In the genomic region with DNA sequence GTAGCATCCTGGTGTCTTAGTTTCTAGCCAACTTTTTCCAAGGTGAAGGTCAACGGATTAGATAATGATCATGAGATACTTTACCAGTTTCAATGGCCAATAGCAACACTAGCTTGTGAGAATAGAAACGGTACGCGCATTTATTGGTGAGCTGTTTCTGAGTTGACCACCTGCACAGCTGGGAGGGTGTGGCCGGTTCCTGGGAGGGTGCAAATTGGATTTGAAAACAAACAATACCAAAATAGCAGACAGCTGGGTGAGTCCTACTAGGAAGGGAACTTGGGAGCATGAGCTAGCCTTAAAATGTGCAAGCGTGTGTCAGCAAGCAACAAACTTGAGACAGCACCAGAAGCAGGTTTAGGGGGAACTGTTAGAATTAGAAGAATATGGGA, we compare ENCODE assay signal across 19 mouse cellular contexts.
"Had no signal": no experiment of that assay in that cellular context is flagged by ENCODE, and none has a peak within 500 bp of the region (broad histone marks: within the 10 kb centered on the region; RNA-seq: fewer than 3 reads in every experiment).

No protein-coding gene starts in this region.

- H3K4me2 ChIP-seq: liver, embryonic 13.5 days; lung, embryonic 14.5 days; midbrain, embryonic 12.5 days; midbrain, embryonic 15.5 days; neural tube, embryonic 13.5 days; stomach, embryonic 15.5 days had no signal

- DNase-seq: kidney, adult 2 months; kidney, postnatal 25 days; layer of hippocampus, postnatal 36 days; liver, embryonic 13.5 days; lung, embryonic 14.5 days; retina, postnatal 1 day; right cerebral cortex, postnatal 25 days; spleen, adult 18-20 months; thymus, adult 2 months; thymus, postnatal 14 days; thymus, postnatal 4 days had no signal

- H3K27me3 ChIP-seq: liver, embryonic 13.5 days; midbrain, embryonic 12.5 days; midbrain, embryonic 15.5 days; neural tube, embryonic 13.5 days; stomach, embryonic 15.5 days had no signal

- H3K4me1 ChIP-seq: liver, embryonic 13.5 days; midbrain, embryonic 12.5 days; midbrain, embryonic 15.5 days; neural tube, embryonic 13.5 days; stomach, embryonic 15.5 days had no signal

- H3K9ac ChIP-seq: liver, embryonic 13.5 days; lung, embryonic 14.5 days; midbrain, embryonic 12.5 days; midbrain, embryonic 15.5 days; neural tube, embryonic 13.5 days; stomach, embryonic 15.5 days had no signal

- ATAC-seq: lung, postnatal 0 days; midbrain, embryonic 15.5 days had no signal

- H3K27ac ChIP-seq: kidney, postnatal 0 days; left cerebral cortex, adult 2 months; liver, embryonic 13.5 days; macrophage; midbrain, embryonic 12.5 days; midbrain, embryonic 15.5 days; neural tube, embryonic 13.5 days; stomach, embryonic 15.5 days had no signal

- H3K36me3 ChIP-seq: liver, embryonic 13.5 days; midbrain, embryonic 12.5 days; midbrain, embryonic 15.5 days; neural tube, embryonic 13.5 days; stomach, embryonic 15.5 days had no signal

- H3K4me3 ChIP-seq: left cerebral cortex, adult 2 months; liver, embryonic 13.5 days; midbrain, embryonic 12.5 days; midbrain, embryonic 15.5 days; neural tube, embryonic 13.5 days; stomach, embryonic 15.5 days had no signal

- H3K9me3 ChIP-seq: liver, embryonic 13.5 days; midbrain, embryonic 15.5 days; neural tube, embryonic 13.5 days; stomach, embryonic 15.5 days had no signal
